Mouse (Mus musculus): ENCODE results near the gene Sh3gl1. TPM values are rescaled to one million over a fixed set of nuclear protein-coding genes. Genes with fewer than 3 reads are reported as not detected.
"Not testable (repeated sequence)": the region's sequence is repeated elsewhere in the genome, so short reads cannot be mapped to it uniquely, and the experiment has no call there.

Gene Sh3gl1
- polyA plus RNA-seq, 1 experiment from 2014 or later, result 129 TPM

GRCm38 (mm10) chr17:56074097-56074826 lies 37.8 kb upstream of the Sh3gl1 start:
- no peaks in the 10 kb centered on the region for H3K27me3 ChIP-seq (ENCODE audit: control insufficient read depth, insufficient read depth, low read length)
- peaks cover 9% of the 10 kb centered on the region; the same call in 1 of the 2 replicates for H3K36me3 ChIP-seq (ENCODE audit: control insufficient read depth, insufficient read depth, low read length)
- H3K27ac ChIP-seq (ENCODE audit: low read depth, low read length), result peak overlapping the region; percentile 91
- 8% methylated on average over 22 of the region's 22 CpGs for WGBS
- H3K9me3 ChIP-seq (ENCODE audit: control insufficient read depth, low read length), result no peaks in the 10 kb centered on the region
- ATAC-seq (replicated peaks; ENCODE audit: low FRiP score) (peak; percentile 23), DNase-seq (ENCODE audit: low spot score) (peak; percentile 92)
- peaks cover 13% of the 10 kb centered on the region; the same call in 1 of the 2 replicates for H3K4me1 ChIP-seq (replicated peaks; ENCODE audit: control insufficient read depth, insufficient read depth, low read length)
- H3K4me2 ChIP-seq (ENCODE audit: low read depth, low read length, severe bottlenecking), result peak overlapping the region; percentile 57
- H3K9ac ChIP-seq (ENCODE audit: low read length), result peak overlapping the region; percentile 77
- H3K4me3 ChIP-seq (ENCODE audit: low read depth, low read length), result peak overlapping the region; percentile 58

DNA sequence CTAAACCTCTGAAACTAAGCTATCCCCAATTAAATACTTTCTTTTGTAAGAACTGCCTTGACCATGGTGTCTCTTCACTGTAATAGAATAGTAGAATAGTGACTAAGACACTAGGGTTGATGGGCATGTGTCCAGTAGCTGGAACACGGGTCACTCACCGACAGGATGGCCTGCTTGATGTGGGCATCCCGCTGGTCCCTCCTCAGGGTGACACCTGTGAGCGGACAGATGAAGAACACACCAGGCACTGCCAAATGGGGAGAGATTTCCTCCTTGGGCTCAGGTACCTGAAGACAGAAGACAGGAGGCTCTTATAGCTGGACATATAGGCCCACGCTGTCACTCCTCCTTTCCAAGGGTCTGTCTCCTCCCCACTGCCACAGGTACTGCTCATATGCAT lies 35.8 kb upstream of the Sh3gl1 start:
- DNase-seq (ENCODE audit: low spot score), result no peak
- H3K36me3 ChIP-seq (ENCODE audit: control insufficient read depth, insufficient read depth, low read length), result peaks cover 19% of the 10 kb centered on the region; the same call in 1 of the 2 replicates
- ATAC-seq (replicated peaks; ENCODE audit: low FRiP score), result no peak
- H3K4me1 ChIP-seq (replicated peaks; ENCODE audit: control insufficient read depth, insufficient read depth, low read length), result peaks cover 13% of the 10 kb centered on the region; the same call in 1 of the 2 replicates
- H3K4me2 ChIP-seq (ENCODE audit: low read depth, low read length, severe bottlenecking), result no peak overlapping the region
- WGBS, result 87% methylated on average over 5 of the region's 5 CpGs
- H3K27me3 ChIP-seq (ENCODE audit: control insufficient read depth, insufficient read depth, low read length), result no peaks in the 10 kb centered on the region
- H3K4me3 ChIP-seq (ENCODE audit: low read depth, low read length), result no peak overlapping the region
- no peak overlapping the region for H3K27ac ChIP-seq (ENCODE audit: low read depth, low read length)
- no peaks in the 10 kb centered on the region for H3K9me3 ChIP-seq (ENCODE audit: control insufficient read depth, low read length)
- H3K9ac ChIP-seq (ENCODE audit: low read length), result no peak overlapping the region

DNA sequence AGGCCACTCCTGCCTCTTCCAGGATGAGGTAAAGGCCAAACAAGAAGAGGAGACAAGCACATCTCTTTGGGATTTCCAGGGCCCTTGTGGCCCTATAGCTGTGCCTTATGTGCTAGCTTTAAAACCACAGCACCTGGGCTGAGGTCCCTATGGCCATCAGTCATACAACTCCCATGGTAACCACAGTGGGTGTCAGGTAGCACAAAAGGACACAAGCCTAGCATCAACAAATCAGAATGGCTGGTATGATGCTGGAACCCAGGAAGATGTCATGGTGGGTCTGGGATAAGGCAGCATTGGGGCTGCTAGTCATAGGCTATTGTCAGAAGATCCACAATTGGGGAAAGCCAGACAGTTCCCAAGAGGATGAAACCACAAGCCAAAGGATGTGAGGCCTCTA lies 34.7 kb upstream of the Sh3gl1 start:
- Histone ChIP-seq H3K9me3 (ENCODE audit: control insufficient read depth, low read length) (no peaks in the 10 kb centered on the region), H3K36me3 (ENCODE audit: control insufficient read depth, insufficient read depth, low read length) (peaks cover 22% of the 10 kb centered on the region; the same call in 1 of the 2 replicates), H3K9ac (ENCODE audit: low read length) (no peak overlapping the region), H3K4me1 (replicated peaks; ENCODE audit: control insufficient read depth, insufficient read depth, low read length) (peaks cover 13% of the 10 kb centered on the region; the same call in 1 of the 2 replicates), H3K4me2 (ENCODE audit: low read depth, low read length, severe bottlenecking) (no peak overlapping the region), H3K4me3 (ENCODE audit: low read depth, low read length) (no peak overlapping the region), H3K27me3 (ENCODE audit: control insufficient read depth, insufficient read depth, low read length) (no peaks in the 10 kb centered on the region), H3K27ac (ENCODE audit: low read depth, low read length) (no peak overlapping the region)
- DNase-seq (ENCODE audit: low spot score) (no peak), ATAC-seq (replicated peaks; ENCODE audit: low FRiP score) (no peak)

DNA sequence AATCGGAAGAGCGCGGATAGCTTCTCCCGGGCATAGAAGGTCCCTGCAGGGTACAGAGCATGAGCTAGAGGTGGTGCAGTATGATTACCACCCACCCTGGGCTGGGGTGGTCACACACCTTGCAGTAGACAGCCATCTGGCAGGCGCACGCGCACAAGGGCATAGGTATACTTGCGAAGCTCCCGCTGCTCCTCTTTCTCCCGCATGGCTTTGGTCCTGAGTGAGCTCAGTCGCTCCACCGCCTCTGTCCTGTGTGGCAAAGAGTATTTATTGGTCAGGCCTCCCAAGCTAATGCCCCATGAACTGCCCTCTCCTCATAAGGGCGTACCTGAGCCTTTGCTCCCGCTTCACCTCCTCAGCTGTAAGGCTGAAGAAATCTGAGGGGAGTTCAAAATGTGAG lies 32.6 kb upstream of the Sh3gl1 start:
- no peak for DNase-seq (ENCODE audit: low spot score)
- Histone ChIP-seq H3K4me1 (replicated peaks; ENCODE audit: control insufficient read depth, insufficient read depth, low read length) (0 out of 2 replicates have a peak, but pooled peaks cover 3% of the 10 kb centered on the region), H3K4me3 (ENCODE audit: low read depth, low read length) (no peak overlapping the region), H3K9me3 (ENCODE audit: control insufficient read depth, low read length) (no peaks in the 10 kb centered on the region), H3K4me2 (ENCODE audit: low read depth, low read length, severe bottlenecking) (no peak overlapping the region), H3K9ac (ENCODE audit: low read length) (no peak overlapping the region), H3K36me3 (ENCODE audit: control insufficient read depth, insufficient read depth, low read length) (peaks cover 40% of the 10 kb centered on the region), H3K27ac (ENCODE audit: low read depth, low read length) (no peak overlapping the region), H3K27me3 (ENCODE audit: control insufficient read depth, insufficient read depth, low read length) (no peaks in the 10 kb centered on the region)
- WGBS, result 94% methylated on average over 14 of the region's 14 CpGs
- ATAC-seq (replicated peaks; ENCODE audit: low FRiP score), result no peak

GRCm38 (mm10) chr17:56066451-56066850 lies 30.0 kb upstream of the Sh3gl1 start:
- no peaks in the 10 kb centered on the region for H3K4me1 ChIP-seq (replicated peaks; ENCODE audit: control insufficient read depth, insufficient read depth, low read length)
- no peak overlapping the region for H3K4me2 ChIP-seq (ENCODE audit: low read depth, low read length, severe bottlenecking)
- DNase-seq (ENCODE audit: low spot score) (no peak), ATAC-seq (replicated peaks; ENCODE audit: low FRiP score) (no peak)
- no peaks in the 10 kb centered on the region for H3K27me3 ChIP-seq (ENCODE audit: control insufficient read depth, insufficient read depth, low read length)
- no peak overlapping the region for H3K9ac ChIP-seq (ENCODE audit: low read length)
- peaks cover 60% of the 10 kb centered on the region for H3K36me3 ChIP-seq (ENCODE audit: control insufficient read depth, insufficient read depth, low read length)
- H3K9me3 ChIP-seq (ENCODE audit: control insufficient read depth, low read length), result no peaks in the 10 kb centered on the region
- no peak overlapping the region for H3K4me3 ChIP-seq (ENCODE audit: low read depth, low read length)
- H3K27ac ChIP-seq (ENCODE audit: low read depth, low read length), result no peak overlapping the region

DNA sequence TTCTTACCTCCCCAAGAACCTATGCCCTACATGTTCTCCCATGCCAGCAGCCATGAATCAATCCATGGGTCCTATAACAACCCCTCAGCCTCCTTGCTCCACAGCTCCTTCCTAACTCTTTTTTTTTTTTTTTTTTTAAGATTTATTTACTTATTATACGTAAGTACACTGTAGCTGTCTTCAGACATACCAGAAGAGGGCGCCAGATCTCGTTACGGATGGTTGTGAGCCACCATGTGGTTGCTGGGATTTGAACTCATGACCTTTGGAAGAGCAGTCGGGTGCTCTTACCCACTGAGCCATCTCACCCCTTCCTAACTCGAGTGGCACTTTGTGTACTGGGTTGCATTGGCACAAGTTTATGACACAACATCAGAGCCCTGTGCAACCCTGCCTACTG lies 29.3 kb upstream of the Sh3gl1 start:
- H3K4me3 ChIP-seq (ENCODE audit: low read depth, low read length); DNase-seq (ENCODE audit: low spot score); H3K4me1 ChIP-seq (replicated peaks; ENCODE audit: control insufficient read depth, insufficient read depth, low read length); ATAC-seq (replicated peaks; ENCODE audit: low FRiP score); H3K9ac ChIP-seq (ENCODE audit: low read length); H3K4me2 ChIP-seq (ENCODE audit: low read depth, low read length, severe bottlenecking); H3K27me3 ChIP-seq (ENCODE audit: control insufficient read depth, insufficient read depth, low read length); H3K9me3 ChIP-seq (ENCODE audit: control insufficient read depth, low read length); H3K27ac ChIP-seq (ENCODE audit: low read depth, low read length): not testable (repeated sequence)
- peaks cover 66% of the 10 kb centered on the region for H3K36me3 ChIP-seq (ENCODE audit: control insufficient read depth, insufficient read depth, low read length)
- WGBS, result 86% methylated on average over 6 of the region's 6 CpGs

GRCm38 (mm10) chr17:56062081-56062480 lies 25.6 kb upstream of the Sh3gl1 start:
- Histone ChIP-seq H3K27ac (ENCODE audit: low read depth, low read length) (no peak overlapping the region), H3K4me1 (replicated peaks; ENCODE audit: control insufficient read depth, insufficient read depth, low read length) (no peaks in the 10 kb centered on the region), H3K36me3 (ENCODE audit: control insufficient read depth, insufficient read depth, low read length) (peaks cover 75% of the 10 kb centered on the region), H3K4me3 (ENCODE audit: low read depth, low read length) (no peak overlapping the region), H3K9ac (ENCODE audit: low read length) (no peak overlapping the region), H3K27me3 (ENCODE audit: control insufficient read depth, insufficient read depth, low read length) (no peaks in the 10 kb centered on the region), H3K4me2 (ENCODE audit: low read depth, low read length, severe bottlenecking) (no peak overlapping the region), H3K9me3 (ENCODE audit: control insufficient read depth, low read length) (no peaks in the 10 kb centered on the region)
- DNase-seq (ENCODE audit: low spot score) (no peak), ATAC-seq (replicated peaks; ENCODE audit: low FRiP score) (no peak)
- WGBS, result 95% methylated on average over 7 of the region's 7 CpGs

GRCm38 (mm10) chr17:56057381-56058120 lies 21.1 kb upstream of the Sh3gl1 start:
- ATAC-seq (replicated peaks; ENCODE audit: low FRiP score) (no peak), DNase-seq (ENCODE audit: low spot score) (no peak)
- Histone ChIP-seq H3K9me3 (ENCODE audit: control insufficient read depth, low read length) (no peaks in the 10 kb centered on the region), H3K27me3 (ENCODE audit: control insufficient read depth, insufficient read depth, low read length) (no peaks in the 10 kb centered on the region), H3K4me2 (ENCODE audit: low read depth, low read length, severe bottlenecking) (no peak overlapping the region), H3K4me3 (ENCODE audit: low read depth, low read length) (no peak overlapping the region), H3K4me1 (replicated peaks; ENCODE audit: control insufficient read depth, insufficient read depth, low read length) (no peaks in the 10 kb centered on the region), H3K9ac (ENCODE audit: low read length) (no peak overlapping the region), H3K36me3 (ENCODE audit: control insufficient read depth, insufficient read depth, low read length) (peaks cover 47% of the 10 kb centered on the region), H3K27ac (ENCODE audit: low read depth, low read length) (no peak overlapping the region)
- 84% methylated on average over 11 of the region's 11 CpGs for WGBS

Data from forebrain, embryonic 11.5 days (tissue).